Mouse (Mus musculus): ENCODE data around the gene Gkn1. TPM values are rescaled to one million over a fixed set of nuclear protein-coding genes. Genes with fewer than 3 reads are reported as not detected.

Gene Gkn1
- not detected in 2 replicates for total RNA-seq (2023)

GRCm38 (mm10) chr6:87350829-87351228, at the start of gene Gkn1:
Gkn1 (minus strand) TSS chr6:87350942.

GRCm38 (mm10) chr6:87388877-87389276, 38.1 kb upstream of the Gkn1 start, which contains the start of gene Gkn3:
Gkn3 (minus strand) TSS chr6:87388935.

GRCm38 (mm10) chr6:87373057-87373456, 22.3 kb upstream of the Gkn1 start, which contains the start of gene Gkn2:
Gkn2 (plus strand) TSS chr6:87373357.

GRCm38 (mm10) chr6:87335091-87335934, 15.4 kb downstream of the Gkn1 start, which contains the start of gene Antxr1:
Antxr1 (minus strand) TSS chr6:87335821.

Other genes starting within 250 kb of the Gkn1 start
- gene D6Ertd527e, start 246.2 kb downstream of the Gkn1 start, total RNA-seq (2023): 0.32 TPM in 1 of 2 replicates, not detected in the other
- gene Antxr1, start 15.1 kb downstream of the Gkn1 start, total RNA-seq (2023): 0.50 TPM in 1 of 2 replicates, not detected in the other
- gene Gkn2, start 22.4 kb upstream of the Gkn1 start, total RNA-seq (2023): not detected in 2 replicates
- gene Gkn3, start 38.0 kb upstream of the Gkn1 start, total RNA-seq (2023): not detected in 2 replicates
- not detected in 2 replicates for gene Bmp10, start 78.1 kb upstream of the Gkn1 start, total RNA-seq (2023)
- gene Arhgap25, start 182.3 kb upstream of the Gkn1 start, total RNA-seq (2023): 112 and 121 TPM in 2 replicates
- 0.16 TPM in 1 of 2 replicates, not detected in the other for gene Prokr1, start 239.8 kb upstream of the Gkn1 start, total RNA-seq (2023)

All from neutrophil, adult 65 days (primary cell).